Mouse (Mus musculus) retina, postnatal 1 day (tissue): ENCODE measurements at regions not wholly inside any gene's neighbourhood (a gene's known extent, or its start where the extent isn't known, plus 50 kb on each side); places are given as distances from the start of the nearest gene placed in this dataset.
A peak's percentile ranks its signal among the peaks of the same experiment; 100 is the strongest.

ENCODE experiments used
- DNase-seq: peaks from one replicate; pipeline ENCODE4 v3.0.0-alpha.2; 2012

GRCm38 (mm10) chr16:12924668-12925067 lies 184.8 kb upstream of the Ercc4 start:
- no peak for DNase-seq

DNA sequence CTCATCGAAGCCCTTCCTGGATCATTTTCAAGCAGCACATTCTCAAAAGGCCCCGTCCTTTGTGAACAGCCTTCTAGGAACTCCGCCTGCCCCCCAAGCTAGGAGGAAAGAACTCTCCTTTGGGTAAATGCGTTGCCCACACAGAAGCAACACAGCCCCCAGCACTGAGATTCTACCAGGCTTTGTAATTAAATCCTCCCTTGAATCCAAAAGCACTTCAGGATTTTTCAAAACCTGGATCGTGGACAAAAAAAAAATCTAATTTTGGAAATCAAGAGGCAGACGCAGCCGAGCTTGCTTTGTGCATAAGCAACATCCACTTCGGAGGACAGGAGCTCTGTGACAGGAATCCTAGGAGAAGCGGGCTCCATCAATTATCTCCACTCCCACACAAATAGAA lies 183.6 kb upstream of the Ercc4 start:
- no peak for DNase-seq

GRCm38 (mm10) chr16:12931111-12931510 lies 178.4 kb upstream of the Ercc4 start:
- DNase-seq = no peak

- no peak for DNase-seq
Measured at GRCm38 (mm10) chr16:12932959-12933358, 176.5 kb upstream of the Ercc4 start.

DNA sequence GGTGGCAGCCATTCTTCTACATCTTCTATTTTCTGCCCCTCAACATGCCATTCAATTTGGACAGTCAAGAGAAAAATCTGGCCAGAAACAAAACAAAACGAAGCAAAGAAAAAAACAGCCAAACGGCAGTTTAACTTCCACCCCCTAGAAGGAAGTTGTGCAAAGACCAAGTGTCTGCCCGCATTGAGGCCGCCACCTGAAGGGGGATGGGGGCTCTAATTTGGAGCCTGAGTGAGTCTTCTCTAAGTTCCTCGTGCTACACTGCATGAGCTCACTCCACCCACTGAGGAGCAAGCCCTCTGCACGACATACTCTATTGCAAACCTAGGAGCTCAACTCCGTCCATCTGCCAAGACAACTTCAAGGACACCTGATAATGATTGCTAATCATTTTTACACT lies 174.9 kb upstream of the Ercc4 start:
- DNase-seq = no peak

- DNase-seq = peak; percentile 48
Measured at GRCm38 (mm10) chr16:12935266-12935665, 174.2 kb upstream of the Ercc4 start.

DNA sequence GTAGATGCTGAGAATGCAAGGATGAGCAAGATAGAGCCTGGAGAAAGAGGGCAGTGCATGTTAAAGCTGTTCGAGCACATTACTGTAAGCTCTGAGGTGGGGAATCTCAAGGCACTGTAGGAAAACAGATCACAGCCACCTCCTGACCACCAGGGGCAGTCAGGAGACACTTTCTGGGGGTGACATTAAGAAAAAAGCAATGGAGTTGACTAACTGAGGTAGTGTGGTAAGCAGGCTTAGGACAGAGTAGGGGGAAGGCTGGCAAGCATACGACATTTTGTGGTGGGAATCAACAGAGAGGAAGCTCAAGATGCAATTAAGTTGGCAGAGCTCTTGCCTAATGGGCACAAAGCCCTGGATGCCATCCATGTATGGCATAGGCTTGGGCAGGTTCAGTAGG lies 172.9 kb upstream of the Ercc4 start:
- peak; percentile 21 for DNase-seq

- DNase-seq = no peak
Measured at GRCm38 (mm10) chr16:12938563-12938962, 170.9 kb upstream of the Ercc4 start.

- no peak for DNase-seq
Measured at GRCm38 (mm10) chr16:12951176-12951575, 158.3 kb upstream of the Ercc4 start.

DNA sequence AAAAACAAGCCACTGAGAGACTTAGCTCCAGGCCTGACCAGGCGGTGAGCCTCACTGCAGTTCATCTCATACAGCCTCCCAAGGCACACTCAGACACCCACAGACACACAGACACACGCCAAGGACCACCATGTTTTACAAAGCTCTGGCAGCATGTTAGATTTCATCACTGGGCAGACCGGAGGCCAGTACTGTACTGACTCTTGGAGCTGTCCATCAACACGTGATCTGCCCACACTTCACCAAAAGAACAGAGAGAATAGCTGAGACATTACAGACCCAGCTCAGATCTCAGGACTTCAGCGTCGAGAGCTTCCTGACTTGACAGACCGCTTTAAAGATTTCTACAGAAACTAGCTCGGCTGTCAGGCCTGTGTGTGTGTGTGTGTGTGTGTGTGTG lies 155.5 kb upstream of the Ercc4 start:
- no peak for DNase-seq

DNA sequence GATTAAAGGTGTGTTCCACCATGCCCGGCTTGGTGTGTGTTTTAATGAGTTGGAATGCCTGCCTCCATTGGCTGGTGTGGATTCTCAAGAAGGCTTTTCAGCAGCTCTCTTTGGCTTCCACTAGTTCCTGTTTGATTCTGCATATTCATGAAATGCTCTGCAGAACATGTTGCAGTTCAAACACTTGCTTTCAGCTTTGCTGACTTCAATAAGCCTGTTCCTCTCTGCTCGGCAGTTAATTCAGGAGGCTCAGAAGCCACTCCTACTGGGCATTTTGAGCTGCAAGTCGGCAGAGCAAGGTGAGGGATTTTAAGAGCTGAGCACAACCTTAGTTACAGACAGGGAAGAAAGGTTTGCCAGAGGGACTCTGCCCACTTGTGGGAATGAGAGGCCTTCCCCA lies 153.1 kb upstream of the Ercc4 start:
- no peak for DNase-seq

DNA sequence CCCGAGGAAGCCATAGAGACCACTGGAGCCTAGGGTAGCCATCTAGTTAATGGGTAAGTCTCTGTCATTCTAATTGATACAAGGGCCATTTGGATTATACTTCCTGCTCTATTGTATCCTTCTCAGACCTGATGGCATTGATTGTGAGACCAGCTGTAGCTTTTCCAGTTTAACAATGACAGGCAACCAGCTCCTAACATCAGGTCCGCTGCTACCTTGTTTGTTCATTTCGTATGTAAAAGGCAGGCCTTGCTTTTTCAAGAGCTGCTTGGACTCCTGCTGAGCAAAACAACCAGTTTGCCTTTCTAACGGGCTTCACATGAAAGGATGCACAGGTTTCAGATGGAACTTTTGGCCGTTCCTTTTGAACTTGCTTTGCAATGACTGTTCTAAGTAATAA lies 148.6 kb upstream of the Ercc4 start:
- no peak for DNase-seq

DNA sequence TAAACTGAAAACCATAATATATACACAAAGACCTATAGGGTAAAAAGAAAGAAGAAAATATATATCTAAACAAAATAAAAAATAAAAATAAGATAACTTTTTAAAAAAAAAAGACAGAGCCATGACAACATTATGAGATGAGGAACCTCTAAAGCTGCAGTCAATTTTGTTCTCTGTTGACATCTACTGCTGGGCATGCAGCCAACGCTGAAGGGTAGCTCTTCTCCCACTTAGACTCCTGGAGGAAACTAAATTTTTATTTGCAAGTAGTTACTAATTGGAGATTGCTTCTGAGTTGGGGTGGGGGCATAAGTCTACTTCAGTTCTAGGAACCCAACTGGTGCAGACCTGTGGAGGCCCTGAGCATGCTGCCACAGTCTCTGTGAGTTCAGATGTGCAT lies 126.8 kb upstream of the Ercc4 start:
- DNase-seq = no peak

DNA sequence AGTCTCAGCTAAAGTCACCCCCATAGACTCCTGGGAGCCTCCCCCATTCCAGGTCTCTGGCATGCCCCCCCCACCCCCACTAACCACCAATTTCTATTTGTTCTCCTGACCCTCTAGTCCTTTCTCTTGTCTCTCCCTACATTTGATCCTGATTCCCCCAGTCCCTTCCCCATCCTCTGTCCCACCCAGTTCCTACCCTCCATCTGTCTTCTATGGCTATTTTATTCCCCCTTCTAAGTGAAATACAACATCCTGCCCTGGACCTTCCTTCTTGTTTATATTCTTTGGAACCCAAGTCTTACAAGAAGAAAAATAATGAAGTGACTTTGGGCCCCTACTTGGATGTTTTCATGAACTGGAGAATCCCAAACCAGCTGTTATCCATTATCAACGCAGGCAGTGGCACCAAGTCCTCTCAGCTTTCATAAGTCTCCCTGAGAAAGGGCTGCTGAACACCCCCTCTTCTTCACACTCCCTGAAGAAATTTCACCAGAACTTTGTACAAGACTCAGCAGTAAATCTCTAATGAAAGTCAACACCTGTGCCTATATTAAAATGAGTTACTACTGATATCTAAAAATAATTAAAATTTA lies 108.1 kb upstream of the Ercc4 start:
- DNase-seq = no peak

DNA sequence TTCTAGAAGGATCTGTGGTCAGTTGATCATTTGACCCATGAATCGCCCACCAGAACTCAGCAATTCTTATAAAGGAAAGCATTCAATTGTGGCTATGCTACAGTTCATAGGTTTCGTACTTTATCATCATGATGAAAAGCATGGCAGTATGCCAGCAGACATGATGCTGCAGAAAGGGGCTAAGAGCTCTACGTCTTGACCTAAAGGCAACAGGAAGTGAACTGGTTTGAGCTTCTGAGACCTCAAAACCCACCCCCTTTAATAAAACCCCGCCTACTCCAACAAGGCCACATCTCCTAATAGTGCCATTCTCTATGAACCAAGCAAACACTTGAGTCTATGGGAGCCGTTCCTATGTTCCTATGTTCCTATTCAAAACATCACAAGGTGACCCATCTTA lies 96.6 kb upstream of the Ercc4 start:
- DNase-seq = no peak

- DNase-seq = peak; percentile 15
Measured at GRCm38 (mm10) chr16:13013891-13014644, 95.4 kb upstream of the Ercc4 start.

DNA sequence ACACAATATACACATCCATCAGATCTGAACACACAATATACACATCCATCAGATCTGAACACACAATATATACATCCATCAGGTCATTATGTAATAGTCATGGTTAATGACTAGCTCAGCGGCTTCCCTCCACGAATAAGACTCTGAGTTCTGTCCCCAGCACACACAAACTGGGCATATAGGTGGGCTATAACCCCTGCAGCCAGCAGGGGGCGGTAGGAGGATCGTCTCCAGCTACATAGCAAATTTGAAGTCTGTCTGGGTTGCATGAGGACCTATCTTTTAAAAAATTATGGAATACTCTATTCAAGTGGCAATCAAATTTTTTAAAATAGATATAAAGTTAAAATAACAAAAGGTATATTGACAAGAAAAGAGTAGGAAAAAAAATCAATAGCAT lies 86.6 kb upstream of the Ercc4 start:
- peak; percentile 26 for DNase-seq

- DNase-seq = peak; percentile 27
Measured at GRCm38 (mm10) chr16:13025393-13025792, 84.1 kb upstream of the Ercc4 start.

DNA sequence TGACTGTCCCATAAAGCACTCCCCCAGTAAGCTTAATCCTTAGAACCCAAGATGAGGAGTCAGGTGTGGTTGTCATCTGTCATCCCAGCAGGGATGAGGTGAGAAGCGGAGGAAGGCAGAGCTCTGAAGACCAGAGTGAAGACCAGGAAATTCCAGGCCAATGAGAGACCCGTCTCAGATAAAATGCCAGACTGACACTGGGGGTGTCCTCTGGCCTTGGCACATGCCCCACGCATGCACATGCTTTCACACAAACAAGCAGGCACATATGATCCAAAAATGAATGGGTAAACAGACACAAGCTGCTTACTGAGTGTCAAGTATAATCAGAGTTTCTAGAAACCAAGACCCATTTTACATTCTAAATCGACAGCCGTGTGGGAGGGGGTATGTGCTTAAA lies 75.3 kb upstream of the Ercc4 start:
- no peak for DNase-seq

DNA sequence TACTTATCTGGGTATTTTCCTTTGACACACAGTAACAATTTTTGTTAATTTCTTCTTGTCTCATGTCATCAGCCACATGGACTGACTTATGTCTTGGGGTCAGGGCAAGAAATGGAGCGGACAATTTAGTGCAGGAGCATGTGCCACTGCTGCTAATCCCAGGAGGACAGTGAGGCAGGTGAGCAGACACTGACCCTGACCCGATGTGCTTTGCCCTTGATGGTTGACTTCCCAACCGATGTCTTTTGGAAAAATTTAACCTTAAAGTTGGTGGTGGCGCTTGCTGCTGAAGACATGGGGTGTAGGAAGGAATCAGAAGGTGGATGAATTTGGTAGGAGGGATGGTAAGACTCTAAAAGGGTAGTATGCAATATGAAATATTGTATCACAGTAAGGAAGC lies 72.9 kb upstream of the Ercc4 start:
- no peak for DNase-seq

DNA sequence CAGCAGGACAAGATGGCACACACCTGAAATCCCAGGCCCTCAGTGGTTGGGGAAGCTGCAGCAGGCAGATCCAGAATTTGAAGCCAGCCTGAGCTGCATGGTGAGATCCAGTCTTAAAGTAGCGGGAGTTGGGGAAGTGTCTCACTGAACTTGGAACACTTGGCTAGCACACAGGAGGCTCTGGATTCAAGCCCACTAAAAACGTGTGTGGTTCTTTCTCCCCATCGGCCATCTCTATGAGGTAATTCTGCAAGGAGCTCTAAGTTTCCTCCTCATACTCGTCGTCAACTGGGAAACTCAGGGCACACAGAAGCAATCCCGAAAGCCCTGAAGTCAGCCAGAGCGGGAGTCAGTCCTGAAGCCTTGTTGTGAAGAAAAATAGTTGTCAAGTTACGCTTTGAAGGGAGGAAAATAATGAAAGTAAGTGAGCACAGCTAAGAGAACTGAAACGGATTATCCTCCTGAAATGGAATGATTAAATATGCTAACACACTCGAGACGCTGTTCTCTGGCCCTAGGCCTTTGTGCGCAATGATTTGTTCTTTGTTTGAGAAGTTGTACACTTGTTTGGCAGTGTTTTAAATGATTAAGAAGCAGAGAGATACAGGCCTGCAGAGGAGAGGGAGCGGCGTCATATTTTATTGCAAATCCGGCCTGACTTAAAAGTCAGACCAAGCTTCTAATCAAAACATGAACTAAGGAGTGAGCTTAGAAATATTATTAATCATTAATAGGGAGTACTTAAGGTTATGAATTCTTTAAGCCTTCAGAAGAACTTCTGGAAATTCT lies 69.0 kb upstream of the Ercc4 start:
- no peak for DNase-seq

GRCm38 (mm10) chr16:13041356-13041755 lies 68.1 kb upstream of the Ercc4 start:
- no peak for DNase-seq

GRCm38 (mm10) chr16:13045079-13045590 lies 64.3 kb upstream of the Ercc4 start:
- DNase-seq = no peak
